Mouse (Mus musculus): ENCODE data around the gene Gm3055. TPM values are rescaled to one million over a fixed set of nuclear protein-coding genes. Genes with fewer than 3 reads are reported as not detected.
"Not testable (repeated sequence)": the region's sequence is repeated elsewhere in the genome, so short reads cannot be mapped to it uniquely, and the experiment has no call there.

The Gm3055 gene
- not detected in 2 replicates for polyA plus RNA-seq (2012)

GRCm38 (mm10) chr10:81770506-81771403 lies at the start of gene Gm3055:
TSS of gene Gm3055 (minus strand) at chr10:81771161.
- not testable (repeated sequence) for H3K27me3 ChIP-seq (ENCODE audit: control insufficient read depth); H3K36me3 ChIP-seq (ENCODE audit: control insufficient read depth); H3K4me1 ChIP-seq (ENCODE audit: control insufficient read depth); H3K9me3 ChIP-seq (ENCODE audit: control insufficient read depth, low read length); H3K4me3 ChIP-seq (replicated peaks)

GRCm38 (mm10) chr10:81811899-81812298 lies 40.9 kb upstream of the Gm3055 start, which contains the start of gene Gm4767:
TSS of gene Gm4767 (plus strand) at chr10:81812186.
- not testable (repeated sequence) for H3K4me1 ChIP-seq (ENCODE audit: control insufficient read depth); H3K27me3 ChIP-seq (ENCODE audit: control insufficient read depth); H3K9me3 ChIP-seq (ENCODE audit: control insufficient read depth, low read length); H3K36me3 ChIP-seq (ENCODE audit: control insufficient read depth); H3K4me3 ChIP-seq (replicated peaks)

GRCm38 (mm10) chr10:81771404-81771777 lies 430 bp upstream of the Gm3055 start:
- not testable (repeated sequence) for H3K4me1 ChIP-seq (ENCODE audit: control insufficient read depth); H3K4me3 ChIP-seq (replicated peaks)

GRCm38 (mm10) chr10:81704531-81705301 lies 66.2 kb downstream of the Gm3055 start, which contains the start of gene Zfp433:
TSS of gene Zfp433 (plus strand) at chr10:81704825.
- not testable (repeated sequence) for H3K27me3 ChIP-seq (ENCODE audit: control insufficient read depth); H3K36me3 ChIP-seq (ENCODE audit: control insufficient read depth); H3K4me1 ChIP-seq (ENCODE audit: control insufficient read depth); H3K4me3 ChIP-seq (replicated peaks); H3K9me3 ChIP-seq (ENCODE audit: control insufficient read depth, low read length)

More at GRCm38 (mm10) chr10:81771404-81771777, 430 bp upstream of the Gm3055 start:
- H3K9me3 ChIP-seq (ENCODE audit: control insufficient read depth, low read length); H3K36me3 ChIP-seq (ENCODE audit: control insufficient read depth); H3K27me3 ChIP-seq (ENCODE audit: control insufficient read depth): not testable (repeated sequence)

Other genes with a start within 250 kb of the Gm3055 start
- 0.14 and 0.24 TPM in 2 replicates for gene Gna15, start 246.9 kb downstream of the Gm3055 start, polyA plus RNA-seq (2012)
- gene Gna11, start 226.0 kb downstream of the Gm3055 start, polyA plus RNA-seq (2012) = 1.2 and 1.5 TPM in 2 replicates
- 152 and 158 TPM in 2 replicates for gene Aes, start 211.7 kb downstream of the Gm3055 start, polyA plus RNA-seq (2012)
- gene Tle2, start 196.6 kb downstream of the Gm3055 start, polyA plus RNA-seq (2012) = 0.09 and 0.10 TPM in 2 replicates
- gene Tle6, start 170.1 kb downstream of the Gm3055 start, polyA plus RNA-seq (2012) = 0.27 and 0.28 TPM in 2 replicates
- 0.05 and 0.07 TPM in 2 replicates for gene BC025920, start 164.9 kb downstream of the Gm3055 start, polyA plus RNA-seq (2012)
- 6.6 and 6.9 TPM in 2 replicates for gene Sirt6, start 143.4 kb downstream of the Gm3055 start, polyA plus RNA-seq (2012)
- gene Ankrd24, start 142.6 kb downstream of the Gm3055 start, polyA plus RNA-seq (2012) = 0.18 and 0.21 TPM in 2 replicates
- 0.01 TPM in 2 replicates for gene Gm10778, start 122.1 kb downstream of the Gm3055 start, polyA plus RNA-seq (2012)
- 0.08 TPM in 1 of 2 replicates, not detected in the other for gene Zfp433, start 66.3 kb downstream of the Gm3055 start, polyA plus RNA-seq (2012)
- gene Gm4767, start 41.0 kb upstream of the Gm3055 start, polyA plus RNA-seq (2012) = not detected in 2 replicates
- not detected in 2 replicates for gene Gm32687, start 92.8 kb upstream of the Gm3055 start, polyA plus RNA-seq (2012)
- not detected in 2 replicates for gene Zfp781, start 159.3 kb upstream of the Gm3055 start, polyA plus RNA-seq (2012)

Measured in erythroblast, embryonic 14.5 days (primary cell).